Mouse (Mus musculus) liver, adult 2 months (tissue): ENCODE data around the gene Nod1. TPM values are rescaled to one million over a fixed set of nuclear protein-coding genes. Genes with fewer than 3 reads are reported as not detected.
A peak's percentile ranks its signal among the peaks of the same experiment; 100 is the strongest.
"Not testable (repeated sequence)": the region's sequence is repeated elsewhere in the genome, so short reads cannot be mapped to it uniquely, and the experiment has no call there.

Source experiments
- DNase-seq: peaks from one replicate; pipeline ENCODE4 v3.0.0-alpha.2; 2011; ENCODE audit warnings: low read depth, low spot score; ENCODE audit errors: extremely low read depth
- H3K27ac ChIP-seq: fragments of 200-500 bp; replicated peaks from 2 replicates; pipeline ENCODE4 v1.5.1; 2012; ENCODE audit warnings: low read depth, mild to moderate bottlenecking, control low read depth, inconsistent platforms, low read length; ENCODE audit not compliant: insufficient read depth
- H3K27me3 ChIP-seq: fragments of 200-500 bp; 2 replicates; pipeline ENCODE4 v1.6.1; 2012; ENCODE audit warnings: mild to moderate bottlenecking, moderate library complexity, low read length, inconsistent platforms; ENCODE audit not compliant: control insufficient read depth, insufficient read depth
- H3K36me3 ChIP-seq: fragments of 200-500 bp; 2 replicates; pipeline ENCODE4 v1.6.1; 2012; ENCODE audit warnings: low read length, inconsistent platforms; ENCODE audit not compliant: control insufficient read depth, insufficient read depth
- H3K4me1 ChIP-seq: fragments of 200-500 bp; 2 replicates; pipeline ENCODE4 v1.6.1; 2011; ENCODE audit warnings: low read length; ENCODE audit not compliant: control insufficient read depth, insufficient read depth
- H3K4me3 ChIP-seq: fragments of 200-500 bp; 2 replicates; pipeline ENCODE4 v1.5.1; 2011; ENCODE audit warnings: low read depth, mild to moderate bottlenecking, control low read depth, low read length, moderate library complexity; ENCODE audit not compliant: insufficient read depth
- H3K79me2 ChIP-seq: fragments of 200-500 bp; 2 replicates; pipeline ENCODE4 v1.6.1; 2012; ENCODE audit warnings: inconsistent platforms, mild to moderate bottlenecking, low read length, moderate library complexity; ENCODE audit not compliant: control insufficient read depth, insufficient read depth
- H3K9ac ChIP-seq: fragments of 200-500 bp; 2 replicates; pipeline ENCODE4 v1.6.1; 2012; ENCODE audit warnings: low read depth, mild to moderate bottlenecking, control low read depth, inconsistent platforms, low read length
- CTCF ChIP-seq: fragments of 200-500 bp; IDR thresholded peaks from 2 replicates; pipeline ENCODE4 v1.5.1; 2011; ENCODE audit warnings: low read depth, low read length, control low read depth
- POLR2A ChIP-seq: fragments of 200-500 bp; IDR thresholded peaks from 2 replicates; pipeline ENCODE4 v1.6.1; 2011; ENCODE audit warnings: low read length, control low read depth; ENCODE audit not compliant: insufficient read depth; ENCODE audit errors: extremely low read depth
- WGBS: fragments of 180-500 bp; shearing (Covaris S2); methylation state at CpG from one replicate; pipeline ENCODE4 v1.1.7; 2018; 5-methylcytosine and 5-hydroxymethylcytosine counted together
- polyA plus RNA-seq: library from polyadenylated mRNA; depleted of rRNA; stranded (reverse); fragments of >200 nt; gene quantifications from 2 replicates; pipeline ENCODE4 v1.2.3, GENCODE M21; 2012
- total RNA-seq: library from RNA; depleted of rRNA; stranded (reverse); fragments of >200 nt; gene quantifications from 2 replicates; pipeline ENCODE4 v1.2.3, GENCODE M21; 2014

Gene Nod1
- total and polyA plus RNA-seq, 2 experiments, result 7.0 to 8.1 TPM

GRCm38 (mm10) chr6:54964755-54965154 lies 7.7 kb downstream of the Nod1 start:
- WGBS, result 80% methylated on average over 1 of the region's 1 CpGs
- Histone ChIP-seq H3K4me1 (peaks cover 4% of the 10 kb centered on the region), H3K4me3 (no peak overlapping the region), H3K79me2 (peaks cover 33% of the 10 kb centered on the region), H3K9ac (no peak overlapping the region), H3K36me3 (peaks cover 4% of the 10 kb centered on the region), H3K27me3 (no peaks in the 10 kb centered on the region), H3K27ac (no peak overlapping the region)
- TF ChIP-seq CTCF (no peak), POLR2A (no peak)
- no peak for DNase-seq

GRCm38 (mm10) chr6:54963599-54963998 lies 8.8 kb downstream of the Nod1 start:
- no peak overlapping the region for H3K9ac ChIP-seq
- H3K27ac ChIP-seq, result no peak overlapping the region
- no peak overlapping the region for H3K4me3 ChIP-seq
- peaks cover 4% of the 10 kb centered on the region for H3K36me3 ChIP-seq
- no peaks in the 10 kb centered on the region for H3K27me3 ChIP-seq
- peaks cover 4% of the 10 kb centered on the region for H3K4me1 ChIP-seq
- WGBS, result 93% methylated on average over 2 of the region's 2 CpGs
- DNase-seq, result no peak
- peaks cover 33% of the 10 kb centered on the region for H3K79me2 ChIP-seq
- no peak for TF ChIP-seq CTCF
- TF ChIP-seq POLR2A, result no peak

DNA sequence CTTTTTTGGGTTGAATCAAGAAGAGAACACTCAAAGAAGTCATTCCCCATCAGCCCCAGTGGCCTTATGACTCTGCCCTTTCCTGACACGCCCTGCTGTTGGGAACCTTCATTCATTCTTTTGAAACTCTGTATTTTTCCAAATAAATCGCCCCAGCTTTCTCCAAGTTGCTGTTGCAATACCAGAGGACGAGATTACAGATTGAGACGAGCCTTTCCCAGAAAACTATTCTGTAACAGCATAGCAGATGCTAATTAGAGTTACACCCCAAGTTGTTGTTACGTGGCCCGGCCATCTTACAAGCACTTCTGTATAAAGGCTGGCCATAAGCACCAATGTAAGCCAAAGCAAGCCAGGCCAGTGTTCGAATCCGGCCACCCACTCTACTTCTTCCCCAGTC lies 14.8 kb downstream of the Nod1 start:
- TF ChIP-seq CTCF, result no peak
- no peak for TF ChIP-seq POLR2A
- H3K79me2 ChIP-seq, result peaks cover 3% of the 10 kb centered on the region; the same call in 1 of the 2 replicates
- no peak overlapping the region for H3K4me3 ChIP-seq
- DNase-seq, result no peak
- no peak overlapping the region for H3K9ac ChIP-seq
- peaks cover 14% of the 10 kb centered on the region for H3K4me1 ChIP-seq
- no peaks in the 10 kb centered on the region for H3K36me3 ChIP-seq
- H3K27ac ChIP-seq, result no peak overlapping the region
- WGBS, result 86% methylated on average over 8 of the region's 8 CpGs
- H3K27me3 ChIP-seq, result no peaks in the 10 kb centered on the region

DNA sequence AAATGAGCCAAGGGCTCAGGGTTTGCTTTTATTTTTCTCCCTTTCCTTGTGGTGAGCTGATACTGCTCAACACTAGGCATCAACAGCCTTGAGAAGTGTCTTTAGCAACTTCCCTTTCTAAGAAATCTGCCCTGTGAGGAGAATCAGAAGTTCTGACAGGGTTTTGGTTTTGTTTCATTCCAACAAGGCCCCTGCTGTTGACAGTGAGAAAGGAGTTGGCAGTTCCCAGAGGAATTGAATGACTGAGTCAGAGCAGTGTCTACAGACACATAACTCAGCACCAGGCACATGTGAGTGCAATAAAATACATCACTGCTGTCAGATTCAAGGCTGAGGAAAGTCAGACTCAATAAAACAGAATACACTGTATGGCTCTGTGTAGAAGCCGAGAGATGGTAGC lies 16.0 kb downstream of the Nod1 start:
- 86% methylated on average over 1 of the region's 1 CpGs for WGBS
- peak; percentile 43 for DNase-seq

GRCm38 (mm10) chr6:54955949-54956348 lies 16.5 kb downstream of the Nod1 start:
- no peaks in the 10 kb centered on the region for H3K27me3 ChIP-seq
- 0 out of 2 replicates have a peak overlapping the region, but pooled peaks have one; percentile 50 for H3K27ac ChIP-seq
- H3K4me3 ChIP-seq, result no peak overlapping the region
- H3K4me1 ChIP-seq, result peaks cover 14% of the 10 kb centered on the region
- no peaks in the 10 kb centered on the region for H3K36me3 ChIP-seq
- DNase-seq, result peak; percentile 61
- peaks cover 7% of the 10 kb centered on the region; the same call in 1 of the 2 replicates for H3K79me2 ChIP-seq
- no peak overlapping the region for H3K9ac ChIP-seq
- TF ChIP-seq CTCF, result no peak
- TF ChIP-seq POLR2A, result no peak

More for the DNA sequence above, 16.0 kb downstream of the Nod1 start:
- H3K4me3 ChIP-seq, result no peak overlapping the region
- peaks cover 14% of the 10 kb centered on the region for H3K4me1 ChIP-seq
- peaks cover 5% of the 10 kb centered on the region; the same call in 1 of the 2 replicates for H3K79me2 ChIP-seq
- peak overlapping the region; percentile 50; the same call in 1 of the 2 replicates for H3K27ac ChIP-seq
- H3K36me3 ChIP-seq, result no peaks in the 10 kb centered on the region
- no peak overlapping the region for H3K9ac ChIP-seq
- H3K27me3 ChIP-seq, result no peaks in the 10 kb centered on the region
- no peak for TF ChIP-seq CTCF
- TF ChIP-seq POLR2A, result no peak

GRCm38 (mm10) chr6:54954659-54955414 lies 17.6 kb downstream of the Nod1 start:
- Histone ChIP-seq H3K4me3 (no peak overlapping the region), H3K9ac (peak overlapping the region; percentile 33; the same call in 1 of the 2 replicates), H3K79me2 (peaks cover 5% of the 10 kb centered on the region; the same call in 1 of the 2 replicates), H3K27ac (peak overlapping the region; percentile 70), H3K4me1 (peaks cover 14% of the 10 kb centered on the region), H3K27me3 (no peaks in the 10 kb centered on the region), H3K36me3 (no peaks in the 10 kb centered on the region)
- TF ChIP-seq POLR2A (no peak), CTCF (no peak)
- DNase-seq, result peak; percentile 78
- 12% methylated on average over 10 of the region's 10 CpGs for WGBS

DNA sequence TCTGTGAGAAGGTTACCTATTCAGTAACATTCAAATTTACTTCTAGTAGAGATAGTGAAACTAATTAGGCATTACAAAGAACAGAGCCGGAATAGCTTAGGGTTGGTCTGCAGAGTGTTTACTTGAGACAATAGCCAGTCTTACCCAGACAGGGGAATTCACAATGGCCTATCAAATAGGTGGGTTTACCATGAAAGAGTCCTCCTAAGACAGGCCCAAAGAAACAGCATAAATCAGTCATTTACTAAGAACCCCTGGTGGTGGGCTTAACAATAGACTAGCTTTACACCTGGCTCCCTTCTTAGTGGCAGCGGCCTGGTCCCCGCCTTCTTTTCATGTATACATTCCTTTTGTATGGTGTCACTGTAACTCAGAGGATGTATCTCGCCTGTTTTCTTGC lies 19.0 kb downstream of the Nod1 start:
- H3K36me3 ChIP-seq, H3K9ac ChIP-seq: not testable (repeated sequence)
- WGBS, result 97% methylated on average over 4 of the region's 4 CpGs

More for the DNA sequence above, 19.0 kb downstream of the Nod1 start:
- peaks cover 12% of the 10 kb centered on the region for H3K4me1 ChIP-seq
- not testable (repeated sequence) for H3K27ac ChIP-seq, H3K4me3 ChIP-seq, H3K79me2 ChIP-seq, H3K27me3 ChIP-seq, DNase-seq
